Mouse (Mus musculus): ENCODE data around the gene 6030468B19Rik.
"Not testable (repeated sequence)": the region's sequence is repeated elsewhere in the genome, so short reads cannot be mapped to it uniquely, and the experiment has no call there.

Gene 6030468B19Rik

GRCm38 (mm10) chr11:117830401-117830800, 32.9 kb downstream of the 6030468B19Rik start:
- no peak for DNase-seq

GRCm38 (mm10) chr11:117832086-117832969, 34.9 kb downstream of the 6030468B19Rik start:
- peak; percentile 65 for DNase-seq

GRCm38 (mm10) chr11:117833509-117833908, 36.0 kb downstream of the 6030468B19Rik start:
- not testable (repeated sequence) for DNase-seq

GRCm38 (mm10) chr11:117834086-117834485, 36.6 kb downstream of the 6030468B19Rik start:
- no peak for DNase-seq

- DNase-seq, result peak; percentile 54
Measured at GRCm38 (mm10) chr11:117836306-117836705, 38.8 kb downstream of the 6030468B19Rik start.

- no peak for DNase-seq
Measured at GRCm38 (mm10) chr11:117838572-117838971, 41.1 kb downstream of the 6030468B19Rik start.

- no peak for DNase-seq
Measured at GRCm38 (mm10) chr11:117839021-117839420, 41.6 kb downstream of the 6030468B19Rik start.

GRCm38 (mm10) chr11:117840910-117841309, 43.5 kb downstream of the 6030468B19Rik start:
- DNase-seq, result no peak

- no peak for DNase-seq
Measured at GRCm38 (mm10) chr11:117843434-117843833, 46.0 kb downstream of the 6030468B19Rik start.

GRCm38 (mm10) chr11:117844997-117845396, 47.5 kb downstream of the 6030468B19Rik start:
- no peak for DNase-seq

GRCm38 (mm10) chr11:117845651-117846050, 48.2 kb downstream of the 6030468B19Rik start:
- DNase-seq, result no peak

- DNase-seq, result no peak
Measured at GRCm38 (mm10) chr11:117846640-117847039, 49.2 kb downstream of the 6030468B19Rik start.

- no peak for DNase-seq
Measured at GRCm38 (mm10) chr11:117847593-117848215, 50.2 kb downstream of the 6030468B19Rik start.

- no peak for DNase-seq
Measured at GRCm38 (mm10) chr11:117848271-117848984, 51.0 kb downstream of the 6030468B19Rik start.

GRCm38 (mm10) chr11:117848985-117849671, 51.7 kb downstream of the 6030468B19Rik start, which contains the start of gene Birc5:
Gene Birc5, plus strand, starts transcription at chr11:117849251.
- DNase-seq, result peak; percentile 96

GRCm38 (mm10) chr11:117852875-117853274, 55.4 kb downstream of the 6030468B19Rik start:
- no peak for DNase-seq

GRCm38 (mm10) chr11:117854241-117854640, 56.8 kb downstream of the 6030468B19Rik start:
- no peak for DNase-seq

GRCm38 (mm10) chr11:117855360-117855759, 57.9 kb downstream of the 6030468B19Rik start:
- DNase-seq, result no peak

GRCm38 (mm10) chr11:117855975-117856374, 58.5 kb downstream of the 6030468B19Rik start:
- no peak for DNase-seq

Data from layer of hippocampus, adult 9-11 months (tissue).